Mouse (Mus musculus) brain, embryonic 14.5 days (tissue): Measurements from ENCODE around the gene Plaa.

Experiments used
- CTCF ChIP-seq: fragments of 200-500 bp; IDR thresholded peaks from 2 replicates; pipeline ENCODE4 v1.5.1; 2012; ENCODE audit warnings: inconsistent platforms, mild to moderate bottlenecking, moderate library complexity, borderline replicate concordance; ENCODE audit not compliant: insufficient read depth, insufficient read length; ENCODE audit errors: extremely low read depth
- POLR2A ChIP-seq: fragments of 200-500 bp; IDR thresholded peaks from 2 replicates; pipeline ENCODE4 v1.6.1; 2012; ENCODE audit warnings: mild to moderate bottlenecking, inconsistent platforms, borderline replicate concordance; ENCODE audit not compliant: poor library complexity, insufficient read depth, insufficient read length, severe bottlenecking; ENCODE audit errors: extremely low read depth

GRCm38 (mm10) chr4:94560316-94560715 lies 42.7 kb downstream of the Plaa start:
- TF ChIP-seq CTCF (no peak), POLR2A (no peak)
